Mouse (Mus musculus) limb, embryonic 11.5 days (tissue): ENCODE results near the gene Mrpl28. TPM values are rescaled to one million over a fixed set of nuclear protein-coding genes. Genes with fewer than 3 reads are reported as not detected.
A peak's percentile ranks its signal among the peaks of the same experiment; 100 is the strongest.

Experiments
- ATAC-seq: fragments of 200-750 bp; cut with Nextera tagmentation; 2 replicates; pipeline ENCODE4 v1.8.0; 2017; ENCODE audit warnings: low read depth; ENCODE audit not compliant: insufficient number of reproducible peaks, low FRiP score, low TSS enrichment
- DNase-seq: peaks from one replicate; pipeline ENCODE4 v3.0.0-alpha.2; 2015; ENCODE audit warnings: low spot score
- H3K27ac ChIP-seq: fragments of 300-500 bp; sonication (generic); replicated peaks from 2 replicates; pipeline ENCODE4 v1.5.1; 2014; ENCODE audit warnings: low read depth, mild to moderate bottlenecking, low read length
- H3K27me3 ChIP-seq: fragments of 300-500 bp; sonication (generic); 2 replicates; pipeline ENCODE4 v1.6.1; 2014; ENCODE audit warnings: mild to moderate bottlenecking, low read length, mixed read lengths; ENCODE audit not compliant: control insufficient read depth, insufficient read depth
- H3K36me3 ChIP-seq: fragments of 300-500 bp; sonication (generic); 2 replicates; pipeline ENCODE4 v1.6.1; 2014; ENCODE audit warnings: mild to moderate bottlenecking, low read length, moderate library complexity, mixed read lengths; ENCODE audit not compliant: control insufficient read depth, insufficient read depth
- H3K4me1 ChIP-seq: fragments of 300-500 bp; sonication (generic); 2 replicates; pipeline ENCODE4 v1.6.1; 2014; ENCODE audit warnings: low read length, mixed read lengths; ENCODE audit not compliant: control insufficient read depth, insufficient read depth
- H3K4me2 ChIP-seq: fragments of 300-500 bp; sonication (generic); 2 replicates; pipeline ENCODE4 v1.6.1; 2014; ENCODE audit warnings: low read depth, mild to moderate bottlenecking, moderate library complexity; ENCODE audit not compliant: severe bottlenecking
- H3K4me3 ChIP-seq: fragments of 300-500 bp; sonication (generic); 2 replicates; pipeline ENCODE4 v1.5.1; 2014; ENCODE audit warnings: low read depth, low read length
- H3K9ac ChIP-seq: fragments of 300-500 bp; sonication (generic); 2 replicates; pipeline ENCODE4 v1.6.1; 2014; ENCODE audit warnings: mild to moderate bottlenecking, low read length
- H3K9me3 ChIP-seq: fragments of 300-500 bp; sonication (generic); 2 replicates; pipeline ENCODE4 v1.6.1; 2016; ENCODE audit warnings: low read length; ENCODE audit not compliant: control insufficient read depth
- WGBS: fragments of 180-500 bp; shearing (Covaris S2); extraction: QIAGEN DNeasy Blood & Tissue Kit; methylation state at CpG from one replicate; pipeline ENCODE4 v1.1.7; 2014; 5-methylcytosine and 5-hydroxymethylcytosine counted together
- polyA plus RNA-seq: library from polyadenylated mRNA; unstranded; fragments of >200 nt; fragmentation: Nextera tagmentation; extraction: Ambion mirVana; gene quantifications from 2 replicates; pipeline ENCODE4 v1.2.1, GENCODE M21; 2014

Gene Mrpl28
- polyA plus RNA-seq, 1 experiment from 2014 or later = 283 TPM

DNA sequence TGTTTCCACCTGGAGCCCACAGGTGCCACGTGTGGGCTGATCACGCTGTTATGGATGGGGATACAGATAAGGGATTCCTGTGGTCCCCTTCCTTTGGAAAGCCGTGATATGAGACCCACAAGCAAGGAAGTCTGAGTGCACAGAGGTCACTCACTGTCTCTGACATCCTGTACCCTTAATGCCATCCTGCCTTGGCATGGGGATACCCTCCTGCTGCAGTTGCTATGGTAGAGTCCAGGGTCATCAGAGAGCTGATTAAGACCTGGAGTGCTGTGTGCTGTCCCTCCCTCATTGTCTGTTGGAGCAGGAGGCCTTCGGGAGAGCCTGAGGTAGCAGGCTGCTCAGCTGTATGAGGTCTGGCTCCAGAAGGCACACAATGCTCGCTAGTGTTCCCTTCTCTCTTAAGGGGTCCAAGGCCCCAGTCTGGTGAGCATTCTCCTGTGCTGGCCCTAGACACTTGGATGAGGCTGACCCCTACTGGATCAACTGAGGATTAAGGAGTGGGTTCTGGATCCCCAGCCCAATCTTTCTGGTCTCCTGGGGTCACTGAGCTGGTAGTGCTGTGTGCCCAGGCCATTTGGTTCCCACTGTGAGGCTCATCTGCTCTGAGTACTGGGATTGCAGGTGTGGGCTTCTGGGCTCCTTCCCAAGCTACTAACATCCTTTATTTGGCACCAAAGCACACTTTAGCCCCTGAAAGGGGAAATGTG is 714 bp upstream of the Mrpl28 start:
- H3K27me3 ChIP-seq = peaks cover 3% of the 10 kb centered on the region; the same call in 1 of the 2 replicates
- ATAC-seq (no peak), DNase-seq (no peak)
- no peak overlapping the region for H3K9ac ChIP-seq
- WGBS = 63% methylated on average over 5 of the region's 5 CpGs
- H3K4me3 ChIP-seq = no peak overlapping the region
- peaks cover 2% of the 10 kb centered on the region; the same call in 1 of the 2 replicates for H3K36me3 ChIP-seq
- H3K4me2 ChIP-seq = no peak overlapping the region
- H3K27ac ChIP-seq = no peak overlapping the region
- peaks cover 13% of the 10 kb centered on the region for H3K4me1 ChIP-seq
- no peaks in the 10 kb centered on the region for H3K9me3 ChIP-seq

DNA sequence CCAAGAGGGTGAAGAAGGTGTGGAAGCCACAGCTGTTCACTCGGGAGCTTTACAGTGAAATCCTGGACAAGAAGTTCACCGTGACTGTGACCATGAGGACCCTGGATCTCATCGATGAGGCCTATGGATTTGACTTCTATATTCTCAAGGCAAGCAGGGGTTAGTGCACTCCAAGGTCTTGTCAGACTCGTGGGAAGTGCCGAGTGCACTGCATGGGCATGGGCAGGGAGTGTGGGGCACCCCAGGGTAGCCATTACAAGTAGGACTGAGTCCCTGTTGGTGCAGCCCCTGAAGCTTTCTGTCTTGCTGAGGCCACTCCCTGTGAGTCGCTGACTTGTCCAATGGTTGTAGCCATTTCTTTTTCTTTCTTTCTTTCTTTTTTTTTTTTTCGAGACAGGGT is 1.3 kb downstream of the Mrpl28 start:
- H3K27ac ChIP-seq = no peak overlapping the region
- no peaks in the 10 kb centered on the region for H3K27me3 ChIP-seq
- no peak overlapping the region for H3K9ac ChIP-seq
- peaks cover 13% of the 10 kb centered on the region for H3K4me1 ChIP-seq
- H3K4me3 ChIP-seq = peak overlapping the region; percentile 79
- H3K36me3 ChIP-seq = peaks cover 2% of the 10 kb centered on the region; the same call in 1 of the 2 replicates
- peak overlapping the region; percentile 57 for H3K4me2 ChIP-seq
- 91% methylated on average over 7 of the region's 7 CpGs for WGBS
- H3K9me3 ChIP-seq = no peaks in the 10 kb centered on the region
- DNase-seq (no peak), ATAC-seq (no peak)

DNA sequence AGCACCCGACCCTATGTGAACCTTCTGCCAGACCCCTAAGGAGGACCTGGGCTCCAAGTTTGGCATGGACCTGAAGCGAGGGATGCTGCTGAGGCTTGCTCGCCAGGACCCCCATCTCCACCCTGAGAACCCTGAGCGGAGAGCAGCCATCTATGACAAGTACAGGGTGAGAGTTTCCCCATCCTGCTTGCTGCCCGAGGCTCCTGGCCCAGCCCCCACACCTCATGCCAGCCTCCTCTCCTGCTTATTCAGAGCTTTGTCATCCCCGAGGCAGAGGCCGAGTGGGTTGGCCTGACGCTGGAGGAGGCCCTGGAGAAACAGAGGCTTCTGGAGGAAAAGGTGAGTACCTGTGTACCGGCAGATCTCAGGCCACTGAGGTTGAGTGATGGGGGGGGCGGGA is 1.9 kb downstream of the Mrpl28 start:
- Histone ChIP-seq H3K4me1 (peaks cover 13% of the 10 kb centered on the region), H3K4me2 (no peak overlapping the region), H3K27ac (no peak overlapping the region), H3K9me3 (no peaks in the 10 kb centered on the region), H3K36me3 (peaks cover 2% of the 10 kb centered on the region; the same call in 1 of the 2 replicates), H3K9ac (no peak overlapping the region), H3K27me3 (no peaks in the 10 kb centered on the region), H3K4me3 (no peak overlapping the region)
- ATAC-seq = no peak
- WGBS = 92% methylated on average over 10 of the region's 10 CpGs
- DNase-seq = no peak

DNA sequence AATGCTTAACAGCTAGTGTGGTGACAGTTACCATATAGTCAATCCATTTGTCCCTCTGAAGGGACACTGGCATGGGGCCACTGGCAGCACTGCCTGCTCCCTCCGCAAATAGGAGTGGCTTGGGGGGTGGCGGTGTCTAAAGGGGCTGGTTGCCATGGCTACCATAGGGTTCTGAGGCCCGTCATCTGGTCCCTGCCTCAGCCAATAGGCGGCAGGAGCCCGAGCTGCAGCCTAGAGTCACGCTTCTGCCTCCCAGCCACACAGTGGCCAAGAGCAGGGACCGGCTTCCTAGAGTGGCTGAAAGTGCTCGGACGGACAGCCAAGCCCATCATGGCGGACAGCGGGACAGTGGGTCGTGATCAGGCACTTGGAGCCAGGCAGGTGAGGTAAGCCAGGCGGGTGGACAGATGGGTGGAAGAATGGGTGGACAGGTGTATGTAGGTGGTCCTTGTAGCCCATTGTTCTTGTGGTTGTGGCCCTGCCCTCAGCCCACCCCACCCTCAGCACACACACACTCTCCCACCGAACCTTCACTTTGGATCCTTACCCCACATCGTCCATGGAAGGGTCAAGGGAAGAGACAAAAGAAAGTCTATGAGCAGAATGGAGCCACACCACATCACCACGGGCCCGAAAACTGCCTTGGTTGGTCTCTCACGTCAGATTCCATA is 7.9 kb downstream of the Mrpl28 start:
- Histone ChIP-seq H3K9ac (no peak overlapping the region), H3K36me3 (peaks cover 5% of the 10 kb centered on the region; the same call in 1 of the 2 replicates), H3K4me2 (no peak overlapping the region), H3K27me3 (no peaks in the 10 kb centered on the region), H3K4me1 (no peaks in the 10 kb centered on the region), H3K9me3 (no peaks in the 10 kb centered on the region), H3K27ac (no peak overlapping the region), H3K4me3 (no peak overlapping the region)
- DNase-seq (no peak), ATAC-seq (no peak)
- WGBS = 88% methylated on average over 18 of the region's 18 CpGs

DNA sequence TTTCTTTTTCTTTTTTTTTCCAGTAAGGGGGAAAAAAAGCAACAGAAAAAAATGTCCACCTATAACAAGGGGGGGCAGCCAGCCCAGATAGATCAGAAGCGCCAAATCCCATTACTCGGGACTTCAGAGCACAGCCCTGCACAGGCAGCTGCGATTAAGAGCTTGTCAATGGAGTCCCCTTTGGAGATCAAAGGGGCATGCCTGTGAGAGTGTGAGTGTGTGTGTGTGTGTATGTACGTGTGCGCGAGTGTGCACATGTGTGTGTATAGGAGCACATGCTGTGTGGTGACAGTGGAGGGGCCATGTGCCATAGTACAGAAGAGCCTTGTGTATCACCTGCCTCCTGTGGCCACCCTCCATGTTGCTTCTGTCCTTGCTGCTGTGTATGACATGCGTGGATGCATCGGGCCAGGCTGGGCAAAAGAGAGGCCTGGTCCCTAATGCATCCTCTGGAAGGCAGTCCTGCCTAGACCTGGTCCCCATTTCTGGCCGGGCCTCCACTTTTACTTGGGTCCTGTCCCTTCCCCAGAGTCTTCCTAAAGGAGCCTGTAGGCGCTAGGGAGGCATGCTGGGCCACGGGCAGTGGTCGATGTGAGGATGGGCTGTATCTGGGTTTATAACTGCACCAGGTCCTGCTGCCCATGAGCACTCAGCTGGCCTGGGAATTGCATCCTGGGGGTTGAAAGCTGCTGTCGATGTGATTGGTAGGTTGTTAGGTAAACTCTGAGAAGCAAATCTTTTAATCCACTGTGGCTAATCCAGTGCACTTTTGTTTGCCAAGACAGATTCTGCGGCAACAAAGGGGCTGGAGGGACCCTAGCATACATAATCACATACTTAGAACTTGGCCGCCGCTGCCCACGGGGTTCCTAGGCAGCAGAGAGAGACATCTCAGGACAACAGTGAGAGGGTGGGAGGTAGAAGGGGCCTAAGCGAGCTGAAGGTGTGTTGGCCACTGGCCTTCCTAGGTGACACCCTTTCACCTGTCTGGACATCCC is 8.9 kb downstream of the Mrpl28 start:
- no peak overlapping the region for H3K4me3 ChIP-seq
- no peak overlapping the region for H3K4me2 ChIP-seq
- ATAC-seq (no peak), DNase-seq (no peak)
- no peaks in the 10 kb centered on the region for H3K9me3 ChIP-seq
- H3K4me1 ChIP-seq = no peaks in the 10 kb centered on the region
- WGBS = 90% methylated on average over 18 of the region's 18 CpGs
- no peaks in the 10 kb centered on the region for H3K27me3 ChIP-seq
- H3K9ac ChIP-seq = no peak overlapping the region
- peaks cover 2% of the 10 kb centered on the region; the same call in 1 of the 2 replicates for H3K36me3 ChIP-seq
- no peak overlapping the region for H3K27ac ChIP-seq

DNA sequence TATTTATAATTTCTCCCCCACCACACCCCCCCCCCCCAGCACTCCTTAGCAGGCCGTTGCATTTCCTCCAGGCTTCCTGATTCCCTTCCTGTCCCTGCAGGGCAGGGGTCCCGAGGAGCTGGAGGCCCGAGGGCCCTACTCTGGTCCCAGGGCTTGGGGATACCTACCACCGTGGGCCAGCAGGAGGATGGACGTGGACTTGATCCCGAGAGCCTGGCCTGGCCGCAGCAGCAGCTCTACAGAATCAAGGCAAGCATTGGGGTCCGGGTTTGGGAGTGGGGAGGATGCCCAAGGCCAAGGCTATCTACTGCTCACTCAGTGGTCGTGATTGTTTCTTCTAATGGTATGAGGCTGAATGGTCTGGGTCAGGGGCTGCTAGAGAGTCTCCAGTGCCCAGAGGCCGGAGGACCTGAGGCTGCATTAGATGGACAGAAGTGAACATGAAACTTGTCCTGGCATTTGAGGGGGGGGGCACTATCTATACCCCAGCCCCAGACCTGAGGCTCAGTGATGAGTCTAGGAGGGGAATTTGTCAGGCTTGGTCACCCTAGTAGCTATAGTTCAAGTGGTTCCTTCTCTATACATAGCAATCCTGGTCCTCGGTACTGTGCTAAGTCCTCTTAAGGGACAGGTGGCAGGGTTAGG is 13.9 kb downstream of the Mrpl28 start:
- no peak for DNase-seq
- Histone ChIP-seq H3K4me3 (no peak overlapping the region), H3K4me2 (no peak overlapping the region), H3K27me3 (no peaks in the 10 kb centered on the region), H3K4me1 (peaks cover 12% of the 10 kb centered on the region), H3K27ac (no peak overlapping the region), H3K36me3 (no peaks in the 10 kb centered on the region), H3K9ac (peak overlapping the region; percentile 97; the same call in 1 of the 2 replicates), H3K9me3 (no peaks in the 10 kb centered on the region)
- 87% methylated on average over 11 of the region's 11 CpGs for WGBS
- ATAC-seq = no peak

DNA sequence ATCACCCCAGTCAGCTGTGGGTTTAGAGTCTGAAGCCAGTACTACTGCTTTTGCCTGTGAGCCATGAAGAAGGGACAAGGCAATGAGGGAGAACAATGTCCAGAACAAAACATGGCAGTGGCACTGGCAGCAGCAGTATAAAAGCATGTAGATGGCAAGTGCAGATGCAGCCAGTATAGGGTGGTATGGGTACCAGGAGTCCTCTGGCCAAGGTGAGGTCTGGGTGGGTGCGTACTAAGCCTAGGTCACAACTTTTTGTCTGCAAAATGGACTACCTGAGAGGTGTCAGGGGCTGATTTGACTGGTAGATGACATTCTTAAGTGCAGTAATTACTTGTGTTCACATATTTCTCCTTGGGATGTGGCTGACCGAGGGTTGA is 14.4 kb downstream of the Mrpl28 start:
- Histone ChIP-seq H3K9ac (peak overlapping the region; percentile 97), H3K4me3 (peak overlapping the region; percentile 89), H3K36me3 (peaks cover under 1% of the 10 kb centered on the region; the same call in 1 of the 2 replicates), H3K4me1 (peaks cover 12% of the 10 kb centered on the region), H3K9me3 (no peaks in the 10 kb centered on the region), H3K4me2 (peak overlapping the region; percentile 84), H3K27me3 (no peaks in the 10 kb centered on the region), H3K27ac (peak overlapping the region; percentile 68; the same call in 1 of the 2 replicates)
- WGBS = 69% methylated on average over 2 of the region's 2 CpGs
- ATAC-seq (no peak), DNase-seq (no peak)
